Mouse (Mus musculus) monocyte, adult 5-6 weeks (primary cell): ENCODE measurements at regions not wholly inside any gene's neighbourhood (a gene's known extent, or its start where the extent isn't known, plus 50 kb on each side); places are given as distances from the start of the nearest gene placed in this dataset.

Source experiments
- ATAC-seq: fragments of 153-309, 156-312 bp; replicated peaks from 2 replicates; pipeline ENCODE4 v1.8.0; 2017; ENCODE audit warnings: mild to moderate bottlenecking; ENCODE audit not compliant: low TSS enrichment, insufficient number of reproducible peaks, severe bottlenecking, poor library complexity, low FRiP score

DNA sequence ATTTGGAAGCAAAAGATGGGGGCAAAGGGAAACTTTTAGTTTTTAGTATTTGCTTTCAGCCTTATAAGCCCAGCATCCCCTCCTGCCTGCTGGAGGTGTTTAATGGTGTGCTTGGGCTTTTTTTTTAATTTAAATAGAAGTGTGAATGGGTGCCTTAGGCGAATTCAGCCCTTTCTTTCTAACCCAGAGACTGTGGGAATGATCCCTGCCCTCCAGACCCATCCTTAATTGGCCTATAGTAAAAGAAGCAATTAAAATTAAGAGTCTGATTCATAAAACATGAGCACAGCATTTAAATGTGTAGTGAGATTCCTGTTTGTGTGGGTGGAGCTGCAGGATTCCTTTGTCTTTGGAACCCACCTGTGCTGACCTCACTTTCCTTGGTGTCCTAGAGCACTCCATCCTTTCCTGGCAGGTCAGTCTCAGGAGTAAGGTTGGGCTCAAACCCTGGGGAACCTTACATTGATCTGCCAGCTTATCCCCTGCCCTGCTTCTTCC is 552.6 kb downstream of the Bcl11a start:
- ATAC-seq, result no peak

DNA sequence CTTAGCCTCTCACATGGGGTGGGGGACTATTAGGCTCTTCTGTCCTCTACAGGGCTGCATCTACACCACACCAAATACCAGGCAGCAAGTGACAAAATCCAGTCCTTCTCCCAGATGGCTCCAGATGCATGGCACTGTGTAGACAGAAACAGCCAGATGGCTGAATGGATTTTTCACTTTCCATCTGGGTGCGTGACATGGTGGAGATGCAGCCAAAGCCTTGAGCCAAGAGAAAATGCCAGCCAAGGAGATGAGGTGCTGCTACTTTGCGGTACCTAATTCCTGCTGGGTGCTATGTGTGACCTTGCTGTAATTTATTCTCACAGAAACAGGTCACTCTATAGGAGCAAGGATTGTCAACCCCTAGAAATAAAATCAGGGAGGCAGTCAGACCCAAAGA is 553.8 kb downstream of the Bcl11a start:
- ATAC-seq, result no peak

DNA sequence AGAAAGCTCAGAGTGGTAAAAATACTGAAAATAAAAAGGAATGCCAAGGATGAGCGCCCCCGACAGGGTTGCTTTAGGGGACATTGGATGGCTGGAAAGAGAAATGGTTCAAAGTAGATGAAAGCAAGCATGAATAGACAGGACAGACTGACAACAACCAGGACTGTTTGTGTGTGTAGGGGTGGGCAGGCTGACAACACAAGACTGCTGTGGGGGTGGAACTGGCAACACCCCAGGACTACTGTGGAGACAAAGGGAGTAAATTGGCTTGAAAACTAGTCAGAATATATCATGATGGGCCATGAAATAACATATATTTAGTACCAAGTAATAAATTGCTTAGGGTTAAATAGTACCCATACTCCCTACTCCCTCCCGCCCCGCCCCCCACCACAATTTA is 558.9 kb downstream of the Bcl11a start:
- ATAC-seq, result no peak

DNA sequence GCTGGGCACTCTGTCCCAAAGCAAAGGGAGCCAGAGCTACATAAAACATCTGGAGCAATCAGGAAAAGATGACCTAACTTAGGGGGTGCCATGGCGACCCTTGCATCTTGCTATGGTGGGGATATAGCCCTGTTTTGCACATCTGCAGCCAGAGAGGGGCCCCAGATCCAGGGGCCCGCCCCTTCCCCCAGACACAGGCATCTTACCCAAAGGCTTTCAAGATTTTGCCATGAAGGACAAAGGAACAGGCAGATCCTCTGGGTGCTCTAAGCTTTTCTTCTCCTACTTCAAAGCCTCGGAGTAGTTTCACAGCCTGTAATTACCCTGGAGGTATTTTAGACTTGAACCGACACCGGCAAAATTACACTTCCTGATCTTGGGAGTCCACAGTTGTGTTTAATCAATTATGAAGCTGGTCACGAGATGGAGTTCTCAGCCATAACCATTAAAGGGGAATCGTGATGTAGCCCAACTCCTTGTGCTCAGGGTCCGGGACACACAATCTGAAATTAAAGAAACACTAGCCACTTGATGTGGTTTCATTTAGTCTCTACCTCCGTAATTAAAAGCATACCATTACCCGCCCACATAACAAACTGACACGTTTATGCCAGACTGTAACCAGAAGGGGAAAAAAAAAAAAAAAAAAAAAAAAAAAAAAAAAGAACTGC is 565.7 kb downstream of the Bcl11a start:
- no peak for ATAC-seq

DNA sequence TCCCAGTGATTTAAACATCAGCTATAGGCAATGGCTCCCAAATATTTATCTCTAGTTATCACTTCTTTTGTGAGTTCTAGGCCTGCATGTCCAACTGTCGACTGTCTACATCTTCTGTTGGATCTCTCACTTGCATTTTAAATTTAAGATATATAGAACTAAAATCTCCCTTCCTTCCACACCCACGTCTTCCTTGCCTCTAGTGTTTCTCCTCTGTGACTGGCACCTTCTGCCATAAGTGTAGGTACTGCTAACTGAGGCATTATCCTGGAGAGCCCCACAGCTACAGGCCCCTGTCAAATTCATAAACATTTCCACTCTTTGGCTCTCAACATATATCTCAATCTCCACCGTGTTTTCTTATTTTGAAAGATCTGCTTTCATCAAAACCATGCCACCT is 575.0 kb downstream of the Bcl11a start:
- no peak for ATAC-seq

DNA sequence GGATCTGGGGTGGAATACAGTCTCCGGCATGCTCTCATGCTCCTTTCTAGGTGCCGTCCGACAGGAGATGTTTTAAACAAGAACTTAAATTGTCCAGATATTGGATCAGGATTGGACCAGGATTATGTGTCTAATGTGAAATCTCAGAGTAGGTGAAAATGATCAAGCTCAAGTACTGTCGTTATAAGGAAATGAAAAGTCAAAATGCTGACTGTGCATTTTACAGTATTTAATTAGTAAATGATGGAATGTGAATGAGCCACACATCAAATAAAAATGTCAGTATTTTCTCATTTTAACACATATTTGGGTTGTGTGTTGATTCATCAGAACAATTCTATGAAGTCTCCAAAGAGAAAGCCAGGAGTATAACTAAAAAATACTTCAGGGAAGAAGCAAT is 586.2 kb downstream of the Bcl11a start:
- no peak for ATAC-seq

DNA sequence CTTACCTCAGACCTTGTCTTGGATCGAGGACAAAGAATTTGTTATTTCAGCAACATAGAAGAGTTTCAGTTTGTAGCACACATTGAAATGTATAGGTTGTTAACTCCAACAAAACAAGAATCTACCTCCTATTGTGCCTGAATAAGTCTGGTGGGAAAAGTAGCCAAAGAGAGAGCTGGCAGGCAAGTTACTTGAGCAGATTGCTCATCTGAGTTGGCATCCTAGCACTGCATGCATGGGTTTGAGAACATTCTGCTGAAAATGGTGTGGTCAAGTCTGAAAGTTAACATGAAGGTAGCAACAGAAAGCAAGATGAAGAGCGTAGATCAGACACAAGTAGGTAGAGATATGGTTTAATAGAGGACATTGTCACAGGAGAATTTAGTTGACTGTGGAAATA is 587.5 kb downstream of the Bcl11a start:
- ATAC-seq, result no peak

DNA sequence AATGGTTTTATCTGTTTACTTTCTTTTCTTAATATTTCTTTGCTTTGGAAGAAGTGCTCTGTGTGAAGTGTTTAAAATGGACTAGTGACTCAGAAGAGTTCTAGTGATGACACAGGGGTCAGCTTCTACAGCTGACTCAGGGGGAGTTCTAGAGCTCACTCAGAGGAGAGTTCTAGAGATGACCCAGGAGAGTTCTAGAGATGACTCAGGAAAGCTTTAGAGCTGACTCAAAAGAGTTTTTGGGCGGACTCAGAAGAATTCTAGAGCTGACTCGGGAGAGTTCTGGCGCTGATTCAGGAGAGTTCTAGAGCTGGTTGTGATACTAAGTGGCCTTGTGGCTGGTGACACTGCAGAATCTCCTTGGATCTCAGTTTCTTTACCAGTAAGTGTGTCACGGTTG is 593.8 kb downstream of the Bcl11a start:
- ATAC-seq, result no peak

DNA sequence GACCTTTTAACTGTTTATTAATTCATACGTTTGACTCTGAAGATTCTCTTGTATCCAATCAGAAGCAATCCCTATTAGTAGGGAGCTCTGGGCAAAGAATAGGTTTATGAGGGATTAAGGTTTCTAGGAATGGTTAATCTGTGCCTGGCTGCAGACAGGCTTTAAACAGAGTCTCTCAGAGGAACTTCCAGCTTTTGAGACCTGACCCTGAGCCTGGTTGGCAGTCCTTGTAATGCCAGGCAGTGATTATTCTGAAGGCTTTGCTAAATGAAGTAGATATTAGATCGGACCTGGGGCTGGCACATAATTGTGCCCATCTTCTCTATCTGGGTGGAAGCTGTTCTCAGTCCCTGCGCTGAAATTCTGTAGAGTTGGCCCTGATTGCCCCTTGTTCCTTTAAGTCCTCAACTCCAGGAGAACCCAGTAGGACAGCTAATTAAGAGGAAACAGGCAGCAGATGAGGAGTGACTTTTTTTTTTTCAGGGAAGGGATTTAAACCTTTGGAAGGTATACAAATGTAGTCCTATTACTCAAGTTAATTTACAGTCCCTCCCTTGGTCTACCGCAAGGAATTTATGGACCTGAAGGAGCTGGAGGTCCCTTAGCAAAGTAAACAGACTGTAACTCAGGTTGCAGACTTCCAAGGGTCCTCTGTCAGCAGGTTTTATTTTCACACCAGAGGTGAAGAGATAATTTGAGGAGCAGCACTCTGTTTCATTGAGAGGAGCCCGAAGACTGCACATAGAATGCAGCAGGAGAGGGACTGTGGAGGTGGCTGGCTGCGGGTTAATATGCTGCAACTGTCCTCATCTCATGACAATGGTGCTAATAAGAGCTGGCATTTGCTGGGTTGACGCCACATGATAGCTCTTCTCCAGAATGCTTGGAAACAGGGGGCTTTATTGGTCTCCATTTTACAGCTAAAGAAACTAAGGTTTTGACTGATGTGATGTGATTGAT is 595.7 kb downstream of the Bcl11a start:
- no peak for ATAC-seq

DNA sequence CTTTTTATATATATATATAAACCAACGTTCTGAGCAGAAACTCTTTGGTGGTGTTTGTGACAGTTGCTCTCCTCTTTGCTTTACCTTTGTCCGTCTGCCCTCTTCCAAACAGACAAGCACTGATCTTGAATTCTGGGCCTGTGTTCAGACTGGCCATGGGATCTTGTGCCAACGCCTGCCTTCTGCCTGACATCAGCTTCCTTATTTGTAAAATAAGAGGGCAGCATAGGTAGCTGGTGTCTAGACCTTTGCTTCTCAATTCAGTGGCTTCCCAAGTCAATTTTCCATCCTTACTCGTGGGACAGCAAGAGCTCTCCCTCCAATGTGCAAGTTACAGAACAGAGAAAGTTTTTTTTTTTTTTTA is 596.3 kb downstream of the Bcl11a start:
- no peak for ATAC-seq

DNA sequence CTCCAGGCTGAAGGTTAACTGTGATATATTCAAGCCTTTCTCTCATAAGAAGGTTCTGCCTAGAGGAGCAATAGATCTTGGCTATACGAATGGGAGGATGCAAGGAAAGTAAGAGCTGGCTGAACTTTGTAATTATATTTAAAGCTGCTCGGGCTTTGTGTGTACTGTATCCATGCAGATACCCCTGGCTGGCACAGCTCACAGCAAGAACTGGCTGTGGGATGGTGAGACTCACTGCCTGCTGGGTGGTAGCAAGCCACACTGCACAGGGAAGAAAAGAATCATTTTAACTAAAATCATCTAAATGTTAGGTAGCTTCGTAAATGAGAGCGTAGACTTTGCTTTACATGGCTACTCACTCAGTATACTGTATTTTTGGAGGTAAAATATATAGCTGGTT is 599.2 kb downstream of the Bcl11a start:
- ATAC-seq, result no peak

DNA sequence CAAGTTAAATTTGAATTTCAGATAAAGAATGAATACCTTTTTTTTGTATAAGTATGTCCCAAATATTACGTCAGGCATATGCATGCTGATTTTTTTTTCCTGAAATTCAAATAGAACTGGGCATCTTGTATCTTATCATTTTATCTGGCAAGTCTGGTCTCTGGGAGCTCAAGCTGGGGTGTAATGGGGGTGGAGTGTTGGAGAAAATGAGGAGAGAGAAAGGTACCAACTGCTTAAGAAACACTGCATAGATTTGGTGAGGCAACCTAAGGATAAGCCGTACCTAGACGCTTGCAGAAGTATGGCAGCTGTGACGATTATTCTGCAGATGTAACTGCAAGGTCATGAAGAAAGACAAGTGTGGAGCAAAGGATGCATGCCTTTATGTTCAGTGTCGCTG is 601.7 kb downstream of the Bcl11a start:
- no peak for ATAC-seq

DNA sequence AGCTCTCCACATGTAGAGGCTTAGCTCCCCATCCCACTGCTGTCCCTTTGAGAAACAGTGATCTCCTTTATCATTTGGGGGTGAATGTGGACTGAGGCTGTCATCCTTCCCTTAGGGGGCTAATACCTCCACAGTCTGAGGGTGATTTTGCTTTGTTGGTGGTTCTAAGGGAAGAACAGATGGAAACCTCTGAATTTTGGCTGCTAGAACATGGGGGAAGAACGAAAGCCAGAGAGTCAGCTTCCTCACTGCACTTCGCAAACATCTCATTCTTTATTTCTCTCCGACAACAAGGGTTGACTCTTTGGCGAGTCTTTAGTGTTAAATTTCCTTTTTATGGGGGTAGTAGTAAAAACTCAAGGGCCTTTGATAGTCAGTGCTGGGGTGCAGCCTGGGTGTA is 604.6 kb downstream of the Bcl11a start:
- no peak for ATAC-seq

DNA sequence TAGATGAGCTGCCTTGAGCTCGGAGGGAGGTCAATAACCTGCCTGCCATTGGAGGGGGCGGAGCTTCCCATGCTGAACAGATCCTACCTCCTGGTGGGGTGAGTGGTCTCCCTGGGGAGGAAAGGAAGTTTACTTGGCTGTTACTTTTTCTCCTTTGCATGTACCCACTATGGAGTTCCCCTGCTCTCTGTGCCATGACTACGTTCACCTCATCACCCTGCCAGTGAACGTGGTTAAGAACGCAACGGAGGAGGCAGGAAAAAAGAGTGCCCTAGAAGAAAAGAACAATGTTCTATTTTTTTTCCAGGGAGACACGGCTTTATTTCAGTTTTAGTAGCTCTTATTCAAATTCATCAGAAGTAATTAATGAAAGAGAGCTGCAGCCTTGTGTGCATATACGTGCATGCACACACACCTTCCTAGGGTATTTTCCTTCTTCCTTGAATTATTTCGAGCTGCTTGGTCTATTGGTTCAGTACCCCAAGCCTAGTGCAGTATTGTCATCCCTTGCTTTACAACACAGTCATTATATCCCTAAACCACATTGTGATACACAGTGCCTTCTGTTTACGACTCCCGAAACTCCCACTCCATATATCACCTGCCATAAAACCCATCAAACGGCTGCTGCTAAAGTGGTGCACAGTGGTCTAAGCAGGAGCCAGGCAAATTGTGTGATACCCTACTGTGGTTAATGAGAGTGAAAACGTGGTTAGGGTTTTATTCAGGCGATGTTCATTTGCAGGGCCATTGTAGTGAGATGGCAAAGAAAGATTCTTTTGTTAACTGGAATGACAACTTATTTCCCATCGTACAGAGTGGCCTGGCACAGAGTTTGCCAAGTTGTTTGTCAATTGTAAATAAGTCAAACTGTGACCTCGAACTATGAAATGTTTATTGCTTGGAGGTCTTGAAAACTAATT is 608.0 kb downstream of the Bcl11a start:
- no peak for ATAC-seq

DNA sequence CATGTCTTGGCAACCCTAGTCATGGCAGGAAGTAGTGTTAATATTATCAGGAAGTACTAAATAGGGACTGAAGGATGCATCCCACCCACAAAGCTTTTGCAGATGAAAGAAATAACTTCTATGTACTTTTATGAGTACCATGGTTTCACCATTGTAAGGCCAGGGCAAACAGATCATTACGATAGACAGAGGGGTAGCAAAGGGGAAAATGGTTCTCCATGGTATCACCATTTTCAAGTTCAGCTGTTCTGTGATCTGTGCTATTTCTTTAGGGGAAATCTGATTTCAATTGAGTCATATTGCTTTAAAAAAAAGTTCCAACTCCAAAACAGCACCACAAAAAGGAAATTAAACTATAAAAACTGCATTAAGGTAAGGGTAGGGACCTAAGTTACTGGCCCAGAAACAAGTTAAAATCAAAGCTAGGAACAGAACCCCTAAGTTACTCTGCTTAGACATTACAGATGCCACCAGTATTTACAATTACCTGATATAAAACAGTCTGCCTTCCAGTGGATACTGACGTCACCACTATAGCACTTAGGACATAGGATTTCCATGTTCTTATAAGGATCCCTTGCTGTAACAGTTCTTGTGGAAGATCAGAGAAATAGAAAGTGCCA is 610.4 kb downstream of the Bcl11a start:
- no peak for ATAC-seq

DNA sequence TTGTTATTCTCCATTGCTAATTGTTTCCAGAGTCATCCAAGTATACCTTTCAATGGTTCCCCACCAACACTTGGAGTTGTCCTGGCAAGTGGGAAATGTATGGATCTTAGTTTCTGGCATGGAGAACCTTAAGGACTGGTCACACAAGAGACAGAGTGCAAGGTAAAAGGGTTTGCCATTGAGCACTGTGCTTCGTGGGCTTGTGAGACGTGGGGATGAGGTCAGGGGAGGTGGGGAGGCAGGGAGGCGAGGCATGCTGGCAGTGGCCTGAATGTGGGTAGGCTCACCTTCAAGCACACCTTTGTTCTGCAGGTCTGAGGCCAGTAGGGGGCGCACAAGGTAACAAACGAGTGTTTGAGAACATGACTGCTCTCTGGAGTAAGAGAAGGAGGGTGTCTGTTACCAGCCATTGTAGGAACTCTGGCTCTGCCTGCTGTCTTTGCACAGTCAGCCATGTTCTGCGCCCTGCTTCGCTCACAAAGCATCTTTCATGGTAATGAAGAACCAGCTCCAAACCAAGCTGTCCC is 612.0 kb downstream of the Bcl11a start:
- no peak for ATAC-seq

DNA sequence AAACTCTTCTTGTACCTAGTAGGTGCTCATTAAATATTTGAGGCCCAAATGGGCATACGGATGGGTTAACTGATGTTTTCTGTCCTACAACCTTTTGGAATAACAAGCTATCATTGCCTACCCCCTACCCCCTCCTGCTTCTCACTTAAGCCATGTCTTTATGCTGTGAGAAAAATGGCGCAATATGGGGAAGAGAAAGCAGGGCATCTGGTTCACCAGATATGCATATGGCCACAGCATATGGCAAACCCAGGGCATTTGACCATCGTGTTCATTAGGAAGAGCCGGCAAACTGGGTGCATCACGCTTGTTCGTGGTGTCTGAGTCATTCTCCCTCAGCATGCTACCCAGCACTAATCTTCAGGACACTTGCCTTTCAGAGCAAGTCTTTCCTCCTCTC is 616.1 kb downstream of the Bcl11a start:
- no peak for ATAC-seq

DNA sequence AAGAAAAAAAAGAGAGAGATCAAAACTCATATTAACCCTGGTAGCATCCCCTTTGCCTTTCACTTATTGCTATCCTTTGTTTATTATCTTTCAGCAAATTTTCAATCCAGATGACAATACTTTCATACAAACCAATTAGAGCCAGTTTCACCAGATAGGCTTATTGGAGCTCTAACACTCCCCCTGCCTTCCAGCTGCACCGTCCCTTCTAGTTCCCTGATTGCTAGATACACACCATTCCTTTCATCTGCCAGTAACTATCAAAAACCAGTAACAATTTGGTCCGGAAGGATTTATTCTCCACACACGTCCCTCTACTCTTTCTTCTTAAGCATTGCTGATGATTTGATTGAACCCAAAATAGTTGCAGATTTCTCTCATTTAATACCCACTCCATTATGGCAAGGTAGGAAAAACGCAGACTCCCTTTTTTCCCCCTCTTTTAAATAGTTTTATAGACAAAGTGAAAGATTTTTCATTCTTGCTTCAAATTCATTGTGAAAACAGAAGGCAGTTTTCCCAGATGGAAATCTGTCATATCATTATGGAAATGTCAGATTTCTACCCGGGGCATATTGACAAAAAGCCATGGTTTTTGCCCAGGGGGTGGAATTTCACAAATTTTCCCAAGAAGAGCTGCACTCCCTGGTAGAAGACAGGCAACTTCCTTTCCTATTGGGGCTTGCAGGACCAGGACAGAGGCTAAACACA is 617.3 kb downstream of the Bcl11a start:
- no peak for ATAC-seq
